Mouse (Mus musculus) large intestine, adult 2 months (tissue): Measurements from ENCODE around the gene Tbc1d30. TPM values are rescaled to one million over a fixed set of nuclear protein-coding genes. Genes with fewer than 3 reads are reported as not detected.

Experiments
- DNase-seq: peaks from one replicate; pipeline ENCODE4 v3.0.0-alpha.2; 2012; ENCODE audit warnings: low read depth, low spot score
- WGBS: fragments of 180-500 bp; shearing (Covaris S2); methylation state at CpG from one replicate; pipeline ENCODE4 v1.1.7; 2018; 5-methylcytosine and 5-hydroxymethylcytosine counted together
- polyA plus RNA-seq: library from polyadenylated mRNA; depleted of rRNA; stranded (reverse); fragments of >200 nt; gene quantifications from 2 replicates; pipeline ENCODE4 v1.2.3, GENCODE M21; 2012

Tbc1d30 gene
- polyA plus RNA-seq, 1 experiment, result 3.5 TPM

DNA sequence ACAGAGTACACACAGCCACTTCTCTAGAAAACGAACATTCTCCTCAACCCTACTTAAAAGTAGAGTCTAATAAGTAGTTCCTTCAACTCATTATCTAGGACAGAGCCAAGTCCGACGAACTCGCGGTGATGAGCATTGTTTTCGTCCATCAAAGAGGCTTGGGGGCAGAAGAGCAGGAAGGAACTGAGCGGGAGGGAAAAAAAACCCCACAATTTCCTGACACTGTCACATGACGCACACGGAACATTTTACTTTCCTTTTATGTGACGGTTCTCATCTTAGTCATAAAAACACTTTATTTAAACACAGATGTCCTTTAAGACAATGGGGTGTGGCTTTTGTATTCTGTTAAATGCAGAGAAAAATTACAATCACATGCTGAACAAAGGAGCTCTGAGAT, 34.7 kb downstream of the Tbc1d30 start:
- WGBS, result 62% methylated on average over 10 of the region's 10 CpGs
- DNase-seq, result no peak

DNA sequence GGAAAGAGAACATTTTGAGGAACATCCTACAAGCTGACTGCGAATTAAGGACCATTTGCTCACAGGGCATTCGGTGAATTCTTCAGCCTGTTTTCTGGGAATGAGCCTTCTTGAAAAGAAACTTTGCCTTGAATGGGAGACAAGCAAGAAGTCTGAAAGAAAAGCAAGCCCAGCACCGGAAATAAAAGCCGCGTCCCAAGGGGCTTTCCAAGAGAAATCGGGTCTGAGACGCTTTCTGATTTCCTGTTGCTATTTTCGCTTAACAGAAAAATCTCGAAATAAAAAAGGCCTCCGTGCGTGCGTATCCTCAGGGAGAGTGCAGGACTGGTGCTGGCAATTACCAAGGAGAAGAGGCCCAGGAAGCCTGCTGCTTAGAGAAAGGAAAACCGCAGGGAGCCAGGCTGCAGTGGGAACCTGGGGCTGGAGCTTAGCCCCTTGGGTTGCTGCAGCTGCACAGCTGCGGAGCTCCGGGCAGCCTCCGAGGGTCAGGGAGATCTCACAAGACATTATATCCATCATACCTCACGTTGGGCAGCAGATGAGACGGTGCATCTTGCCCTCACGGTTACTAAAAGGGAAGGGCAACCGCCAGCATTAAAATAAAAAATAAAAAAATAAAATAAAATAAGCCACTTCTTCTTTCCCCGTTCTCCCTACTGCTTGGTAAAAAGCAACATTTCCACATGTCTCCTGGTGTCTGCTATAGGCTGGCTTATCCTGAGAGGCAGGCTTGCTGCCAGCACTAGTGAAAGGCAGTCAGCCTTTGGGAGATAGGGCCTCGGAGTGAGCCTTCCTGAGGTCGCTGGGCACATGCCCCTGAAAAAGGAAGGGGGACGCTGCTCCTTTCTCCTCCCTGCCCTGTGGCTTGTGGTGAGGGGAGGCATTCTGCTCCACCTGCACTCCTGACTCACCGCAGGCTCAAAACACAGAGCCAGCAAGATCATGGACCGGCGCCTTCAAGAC, 35.5 kb downstream of the Tbc1d30 start:
- DNase-seq, result no peak
- WGBS, result 67% methylated on average over 27 of the region's 27 CpGs

DNA sequence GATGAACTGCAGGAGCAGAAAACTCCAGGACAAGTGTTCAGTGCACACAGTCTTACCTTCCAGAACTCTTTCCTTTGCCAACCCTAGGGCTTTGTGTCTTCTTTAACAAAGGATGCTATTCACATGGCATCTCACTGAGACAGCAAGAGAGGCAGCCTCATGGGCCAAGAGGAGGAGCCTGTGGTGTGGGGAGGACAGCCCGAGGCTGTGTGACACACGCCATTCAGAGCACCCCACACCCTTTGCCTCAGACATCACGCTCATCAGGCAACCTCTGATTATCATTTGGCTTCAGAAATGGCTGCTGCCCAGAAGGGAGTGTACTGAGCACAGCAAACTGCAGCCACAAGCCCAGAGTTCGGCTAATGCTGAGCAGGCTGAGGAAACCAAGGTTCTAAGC, 36.9 kb downstream of the Tbc1d30 start:
- DNase-seq, result no peak
- 65% methylated on average over 4 of the region's 4 CpGs for WGBS

DNA sequence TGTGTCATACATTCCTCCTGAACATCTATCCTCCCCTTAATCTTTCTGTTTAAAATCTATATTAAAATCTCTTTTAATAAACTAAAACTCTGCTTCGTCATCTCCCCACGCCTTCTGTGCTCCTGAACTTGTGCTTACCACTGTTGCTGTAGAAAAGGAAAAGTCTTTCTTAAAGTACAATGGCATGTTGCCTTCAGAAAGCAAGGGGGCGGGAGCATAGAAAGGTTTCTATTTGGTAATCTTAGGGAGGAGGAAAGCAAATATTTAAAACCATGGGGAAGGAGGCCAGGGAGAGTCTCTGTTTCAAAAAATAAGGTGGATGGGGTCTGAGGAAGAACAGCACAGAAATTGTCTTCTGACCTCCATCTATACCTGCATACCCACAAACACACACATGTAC, 38.0 kb downstream of the Tbc1d30 start:
- no peak for DNase-seq
- 92% methylated on average over 3 of the region's 3 CpGs for WGBS

DNA sequence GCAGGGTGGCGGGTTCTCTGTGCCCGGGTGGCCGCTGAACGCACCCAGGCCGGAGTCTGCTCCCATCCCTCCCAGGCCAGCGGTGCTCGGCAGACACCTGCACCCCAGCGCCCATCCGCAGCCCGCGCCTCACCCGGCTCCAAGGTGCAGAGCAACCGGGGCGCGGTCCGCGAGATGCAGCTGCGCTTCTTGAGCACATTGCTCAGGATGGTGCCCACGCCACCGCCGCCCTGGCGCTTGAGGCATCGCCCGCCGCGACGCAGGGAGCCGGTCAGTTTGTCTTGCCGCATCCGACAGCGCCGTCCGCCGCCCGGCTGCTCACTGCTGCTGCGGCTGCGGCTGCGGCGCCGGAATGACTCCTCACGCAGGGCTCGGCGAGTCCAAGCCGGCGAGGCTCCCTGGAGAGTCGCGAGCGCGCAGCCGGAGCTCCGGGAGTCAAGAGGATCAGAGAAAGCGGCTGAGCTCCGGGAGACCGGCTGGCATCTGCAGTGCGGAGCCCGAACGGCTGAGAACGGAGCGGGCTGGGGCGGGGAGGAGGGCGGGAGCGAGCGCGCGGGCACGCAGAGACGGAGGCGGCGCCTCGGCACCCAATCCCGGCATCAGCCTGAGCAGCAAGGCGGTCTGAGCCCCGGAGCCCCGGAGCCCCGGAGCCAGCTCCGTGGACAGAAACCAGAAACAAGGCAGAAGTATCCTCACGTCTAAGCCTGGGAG, 40.4 kb downstream of the Tbc1d30 start:
- WGBS, result under 1% methylated on average over 77 of the region's 77 CpGs
- DNase-seq, result no peak

DNA sequence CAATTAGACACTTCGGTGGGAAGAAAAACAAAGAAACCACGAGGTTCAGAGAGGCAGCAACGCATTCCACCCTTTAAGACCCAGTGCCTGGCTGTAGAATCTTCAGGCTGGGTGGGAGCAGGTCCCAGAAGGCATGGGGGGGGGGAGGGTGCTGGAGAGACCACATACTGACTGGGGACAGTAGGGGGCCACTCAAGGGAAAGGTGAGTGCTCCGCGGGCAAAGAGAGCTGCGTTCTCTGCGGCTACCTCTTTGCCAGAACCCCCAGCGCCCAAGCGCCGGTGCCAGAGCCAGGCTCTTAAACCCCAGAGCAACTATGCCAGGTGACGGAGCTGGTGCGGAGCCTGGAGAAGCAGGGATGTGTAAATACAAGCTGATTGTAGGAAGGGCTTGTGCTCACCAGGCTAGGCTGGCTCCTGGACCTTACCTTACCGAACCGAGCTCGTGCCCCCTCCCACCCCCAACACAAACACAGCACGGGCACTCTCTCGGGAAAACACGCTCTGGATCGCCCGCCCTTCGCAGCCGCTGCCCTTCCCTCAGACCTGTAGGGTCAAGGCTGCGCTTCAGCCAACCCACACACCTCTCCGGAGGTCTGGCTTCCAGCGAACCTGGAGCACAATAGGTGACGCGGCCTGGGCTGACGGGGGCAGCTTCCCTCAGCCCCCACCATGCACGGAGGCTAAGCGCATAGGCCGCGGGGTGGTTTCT, 41.1 kb downstream of the Tbc1d30 start:
- no peak for DNase-seq
- WGBS, result 7% methylated on average over 32 of the region's 32 CpGs

DNA sequence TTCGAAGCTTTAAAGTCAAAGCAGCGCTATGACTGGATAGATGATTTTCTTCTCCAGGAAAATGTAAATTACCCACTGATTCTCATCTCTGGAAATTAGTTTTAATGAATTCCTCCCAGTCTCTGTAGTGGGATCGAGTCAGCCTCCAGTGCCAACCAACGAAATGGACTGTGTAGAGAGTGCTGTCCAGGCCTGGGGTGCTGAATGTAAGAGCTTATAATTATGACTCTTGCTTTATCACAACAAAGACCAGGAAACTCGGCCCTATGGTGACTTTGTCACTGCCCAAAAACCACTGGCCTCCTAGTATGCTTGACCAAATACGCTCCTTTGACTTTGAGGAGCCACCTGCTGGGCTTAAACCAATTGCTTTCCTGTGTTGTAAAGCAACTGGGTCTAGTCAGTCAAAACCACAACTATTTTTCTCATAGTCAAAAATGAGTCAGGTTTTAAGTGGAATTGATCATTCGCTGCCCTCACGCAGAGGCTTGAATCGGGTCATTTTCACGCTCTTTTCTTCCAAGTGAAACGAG, 41.9 kb downstream of the Tbc1d30 start:
- 71% methylated on average over 11 of the region's 11 CpGs for WGBS
- DNase-seq, result no peak

DNA sequence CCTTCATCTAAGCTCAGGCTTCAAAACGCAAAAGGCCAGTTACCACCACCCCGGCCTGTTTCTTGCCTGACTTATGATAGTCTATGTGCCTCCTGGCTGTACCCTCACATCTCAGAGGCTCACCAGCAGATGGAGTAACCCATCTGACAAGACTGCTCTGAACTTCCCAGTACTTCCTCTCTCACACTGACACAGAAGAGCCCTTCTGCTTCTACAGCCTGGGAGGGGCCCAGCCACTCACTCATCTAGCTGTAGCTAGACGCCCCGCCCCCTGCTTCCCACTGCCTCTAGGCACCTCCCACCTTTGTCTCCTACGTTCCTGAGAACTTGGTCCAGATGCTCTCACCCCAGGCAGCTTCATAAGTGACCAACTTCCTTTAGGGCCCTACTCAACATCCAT, 45.6 kb downstream of the Tbc1d30 start:
- no peak for DNase-seq
- WGBS, result 55% methylated on average over 5 of the region's 5 CpGs

DNA sequence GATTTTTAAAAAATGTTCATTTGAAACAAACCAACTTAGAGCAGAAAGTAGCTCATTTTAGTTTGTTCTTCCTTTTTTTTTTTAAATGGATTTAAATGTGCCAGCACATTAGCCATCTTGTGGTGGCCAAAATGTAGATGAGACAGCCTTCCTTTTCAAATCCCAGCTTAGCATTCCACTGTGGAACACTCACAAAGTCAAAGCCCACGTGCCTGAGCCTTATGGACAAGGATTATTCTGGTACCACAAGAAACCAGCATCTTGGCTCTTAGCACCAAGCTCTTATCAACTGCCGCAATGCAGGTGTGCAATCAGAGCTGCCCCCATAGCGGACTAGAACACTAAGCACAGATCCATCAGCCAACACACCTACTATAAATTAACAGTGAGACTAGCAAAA, 47.5 kb downstream of the Tbc1d30 start:
- WGBS, result 91% methylated on average over 3 of the region's 3 CpGs
- no peak for DNase-seq

DNA sequence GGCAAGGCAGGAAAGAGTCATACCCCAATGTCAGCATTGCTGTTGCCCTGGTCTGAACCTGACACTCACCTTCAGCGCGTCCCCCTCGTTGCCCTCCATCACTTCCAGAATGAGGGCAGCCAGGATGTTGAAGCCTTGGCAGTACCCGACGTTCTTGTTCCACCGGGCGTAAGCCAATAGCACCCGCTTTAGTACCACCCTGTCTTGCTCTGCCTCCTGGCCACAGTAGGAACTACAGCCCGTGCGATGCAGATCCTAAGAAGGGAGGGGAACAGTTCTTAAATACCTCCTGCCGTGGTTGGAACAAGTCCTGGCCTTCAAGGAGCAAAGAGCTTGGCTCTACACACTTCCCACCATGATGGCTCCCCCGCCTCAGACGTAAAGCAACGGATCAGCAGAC, 49.2 kb downstream of the Tbc1d30 start:
- no peak for DNase-seq
- 91% methylated on average over 14 of the region's 14 CpGs for WGBS

DNA sequence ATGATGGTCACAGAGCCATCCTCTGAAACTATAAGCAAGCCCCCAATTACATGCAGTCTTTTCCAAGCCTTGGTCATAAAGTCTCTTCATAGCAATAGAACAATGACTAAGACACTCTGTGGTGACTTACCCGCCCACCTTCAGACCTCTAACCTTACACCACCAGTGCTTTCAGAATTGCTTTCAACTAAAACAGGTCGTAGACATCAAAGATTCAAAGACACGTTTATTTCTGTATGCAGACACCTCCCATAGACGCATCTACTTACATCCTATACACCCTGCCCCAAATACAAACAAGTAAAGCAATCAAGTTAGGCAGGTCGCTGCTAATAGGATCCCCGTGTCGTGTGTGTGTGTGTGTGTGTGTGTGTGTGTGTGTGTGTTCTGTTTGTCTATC, 50.4 kb downstream of the Tbc1d30 start:
- WGBS, result 53% methylated on average over 7 of the region's 7 CpGs
- DNase-seq, result no peak

DNA sequence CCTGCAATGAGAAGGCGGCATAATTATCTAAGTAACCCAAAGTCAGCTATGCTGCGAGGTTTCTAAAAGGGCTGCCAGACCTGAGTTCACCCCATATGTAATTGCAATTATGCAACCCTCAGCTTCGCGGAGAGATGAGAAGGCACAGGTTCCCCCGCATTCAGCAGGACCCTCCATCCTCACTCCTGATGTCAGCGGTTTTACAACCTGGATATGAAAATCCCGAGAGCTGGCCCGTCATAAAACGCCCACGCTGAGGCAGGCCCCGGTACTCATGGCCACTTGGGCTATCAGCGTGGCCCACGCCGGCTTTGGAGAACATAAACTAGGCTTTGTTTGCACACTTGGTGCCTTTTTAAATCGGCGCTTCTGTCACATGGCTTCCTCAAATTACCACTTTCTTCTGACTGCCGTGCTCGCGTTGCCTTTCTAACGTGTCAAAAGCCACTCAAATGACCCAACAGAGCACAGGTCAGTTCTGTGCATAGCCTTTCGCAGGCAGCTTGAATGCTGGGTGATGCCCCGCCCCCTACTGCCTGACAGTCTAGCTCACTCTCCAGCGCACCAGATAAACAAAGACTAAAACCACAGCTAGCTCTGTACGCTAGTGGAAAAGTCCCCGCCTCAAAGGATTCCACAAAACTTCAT, 53.9 kb downstream of the Tbc1d30 start:
- DNase-seq, result no peak
- WGBS, result 32% methylated on average over 25 of the region's 25 CpGs

DNA sequence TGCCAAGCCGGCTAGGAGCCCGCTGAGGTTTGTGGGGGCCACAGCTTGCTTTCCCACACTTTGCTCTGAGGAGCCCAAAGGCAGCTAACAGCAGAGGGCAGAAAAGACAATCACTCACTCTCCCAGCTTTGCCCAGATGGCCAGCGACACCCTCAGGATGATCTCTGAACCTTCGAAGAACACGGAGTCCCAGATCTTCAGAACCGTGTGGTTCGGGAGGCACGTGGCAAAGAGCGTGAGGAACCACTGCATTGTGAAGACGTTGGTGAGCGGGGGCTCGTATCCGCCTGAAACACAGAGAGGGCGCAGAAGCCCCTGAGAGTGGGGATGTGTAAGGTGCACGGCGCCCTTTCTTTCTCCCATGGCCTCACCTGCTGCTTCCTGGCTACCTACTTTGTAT, 56.6 kb downstream of the Tbc1d30 start:
- WGBS, result 91% methylated on average over 16 of the region's 16 CpGs
- no peak for DNase-seq

DNA sequence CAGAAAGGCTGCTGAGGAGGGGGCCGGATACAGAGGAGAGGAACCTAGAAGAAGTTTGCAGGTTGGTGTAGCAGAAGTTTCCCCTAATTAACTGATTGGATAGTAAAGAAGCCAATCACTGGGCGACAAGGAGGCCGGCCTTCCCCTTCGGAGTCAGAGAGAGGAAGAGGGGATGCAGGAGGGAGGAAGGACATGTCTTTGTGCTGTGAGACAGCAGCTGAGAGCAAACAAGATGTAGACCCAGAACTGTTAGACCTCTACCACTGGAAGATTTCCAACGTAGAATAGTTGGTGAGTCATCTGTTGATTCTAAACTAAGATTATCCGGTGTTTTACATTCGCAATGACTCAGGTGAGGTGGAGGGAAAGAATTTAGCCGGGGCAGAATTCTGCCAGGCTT, 57.2 kb downstream of the Tbc1d30 start:
- no peak for DNase-seq
- 59% methylated on average over 8 of the region's 8 CpGs for WGBS

DNA sequence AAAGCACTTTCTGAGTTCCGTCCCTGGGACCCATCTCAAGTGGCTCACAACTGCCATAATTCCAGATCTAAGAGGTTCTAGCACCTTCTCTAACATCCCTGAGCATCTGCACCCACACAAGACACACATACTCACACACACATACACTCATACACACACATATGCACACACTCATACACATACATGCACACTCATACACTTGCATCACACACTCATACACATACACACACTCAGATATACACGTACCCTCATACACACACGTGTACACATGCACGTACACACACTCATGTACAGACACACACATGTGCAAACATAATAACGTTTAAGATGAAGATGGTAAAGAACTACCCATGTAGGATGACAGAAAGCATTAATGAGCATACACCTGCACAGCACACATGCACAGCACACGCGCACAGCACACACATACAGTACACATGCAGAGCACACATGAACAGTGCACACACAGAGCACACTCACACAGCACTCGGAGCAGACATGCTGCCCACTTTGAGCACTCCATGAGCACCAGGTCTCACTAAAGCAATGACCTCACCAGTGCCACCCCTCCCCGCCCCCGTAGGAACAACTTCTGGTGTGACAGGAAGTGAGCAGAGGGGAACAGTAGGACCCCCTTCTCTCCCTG, 59.7 kb downstream of the Tbc1d30 start:
- no peak for DNase-seq
- 88% methylated on average over 10 of the region's 10 CpGs for WGBS

DNA sequence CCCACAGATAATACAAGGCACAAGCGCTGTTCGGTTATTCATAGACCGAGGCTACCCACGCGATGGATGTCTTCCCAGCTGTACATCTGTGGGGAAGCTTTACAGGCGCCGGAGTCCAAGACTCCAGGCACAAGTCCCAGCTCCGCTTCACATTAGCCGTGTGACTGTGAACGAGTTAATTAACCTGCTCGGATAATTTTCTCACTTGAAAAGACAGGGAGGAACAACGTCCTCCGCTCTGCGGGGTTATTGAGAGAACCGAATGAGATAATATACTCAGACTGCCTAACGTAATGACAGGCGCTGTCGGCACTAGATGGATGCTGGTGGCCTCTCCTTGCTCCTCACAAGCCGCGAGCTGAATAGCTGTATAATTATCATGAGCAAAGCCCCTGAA, 60.4 kb downstream of the Tbc1d30 start:
- no peak for DNase-seq
- WGBS, result 83% methylated on average over 20 of the region's 20 CpGs

DNA sequence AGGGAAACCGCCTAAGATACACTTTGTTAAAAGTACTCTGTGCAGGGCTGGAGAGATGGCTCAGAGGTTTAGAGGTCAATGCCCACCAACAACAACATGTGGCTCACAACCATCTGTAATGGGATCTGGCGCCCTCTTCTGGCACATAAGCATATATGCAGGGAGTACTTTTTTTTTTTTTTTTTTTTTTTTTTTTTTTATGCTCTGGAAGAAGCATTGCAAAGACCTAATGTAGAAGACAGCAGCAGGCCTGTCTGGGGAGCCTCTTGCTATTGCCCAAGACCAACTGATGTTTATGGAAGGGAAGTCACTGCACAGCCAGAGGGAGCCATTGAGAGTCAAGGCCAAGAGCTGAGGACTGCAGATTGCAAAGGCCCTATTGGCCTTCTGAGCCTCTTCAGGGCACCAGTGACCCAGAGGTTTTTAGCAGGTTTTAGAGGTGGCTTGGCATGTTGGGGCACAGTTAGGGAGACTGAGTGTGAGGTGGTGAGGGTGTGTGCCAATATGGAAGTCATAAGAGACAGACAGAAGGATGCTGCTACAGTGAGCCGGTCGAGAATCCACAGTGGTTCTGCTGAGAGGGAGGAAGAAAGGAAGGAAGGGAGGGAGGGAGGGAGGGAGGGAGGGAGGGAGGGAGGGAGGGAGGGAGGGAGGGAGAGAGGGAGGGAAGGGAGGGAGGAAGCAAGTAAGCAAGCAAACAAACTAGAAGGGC, 61.0 kb downstream of the Tbc1d30 start:
- 73% methylated on average over 4 of the region's 4 CpGs for WGBS
- DNase-seq, result no peak

DNA sequence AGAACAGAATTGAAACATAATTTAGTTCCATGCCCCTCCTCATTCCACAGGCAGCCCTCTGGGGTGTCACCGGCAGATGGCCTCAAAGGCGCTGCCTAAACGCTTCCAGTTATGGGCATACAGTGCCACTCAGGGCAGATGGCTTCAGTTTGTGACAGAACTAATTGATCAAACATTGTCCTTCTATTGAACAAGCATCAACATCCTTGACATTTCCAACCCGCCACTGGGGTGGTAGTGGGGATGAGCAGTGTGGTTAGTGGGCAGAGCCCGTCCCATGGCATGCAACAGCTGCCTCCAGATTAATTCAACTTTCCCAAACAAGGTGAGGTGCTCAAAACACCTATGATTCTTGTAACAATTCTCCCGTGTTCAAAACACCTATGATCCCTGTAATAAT, 68.2 kb downstream of the Tbc1d30 start:
- DNase-seq, result no peak
- 92% methylated on average over 6 of the region's 6 CpGs for WGBS

DNA sequence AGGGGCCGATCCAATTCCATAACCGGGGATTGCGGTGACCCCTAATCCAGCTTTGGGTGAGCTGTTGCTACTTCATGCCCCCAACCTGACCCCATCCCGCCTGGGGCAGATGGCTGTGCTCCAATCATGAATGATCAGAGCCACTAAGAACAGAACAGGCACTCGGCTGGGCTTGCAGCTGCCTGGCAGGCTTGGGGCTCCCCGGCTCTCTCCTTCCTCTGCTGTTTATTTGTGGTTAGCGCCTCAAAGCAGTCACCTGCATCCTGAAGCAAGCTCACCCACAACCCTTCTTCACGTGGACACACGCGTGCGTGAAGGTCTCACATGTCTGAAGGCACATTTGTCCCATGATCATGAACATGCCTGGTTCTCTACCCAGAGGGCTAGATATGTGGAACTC, 68.6 kb downstream of the Tbc1d30 start:
- WGBS, result 81% methylated on average over 11 of the region's 11 CpGs
- no peak for DNase-seq
